Mouse (Mus musculus): ENCODE data around the gene Gm19345. TPM values are rescaled to one million over a fixed set of nuclear protein-coding genes. Genes with fewer than 3 reads are reported as not detected.

The Gm19345 gene
- total RNA-seq, 2 experiments from 2014 or later = 2.3 to 2.5 TPM

GRCm38 (mm10) chr7:19824182-19824973 lies 27.4 kb upstream of the Gm19345 start:
- no peak for DNase-seq (ENCODE audit: low spot score in 2 of 2)
- intact Hi-C loops (cut with DNase I) = no loop called here

- DNase-seq (ENCODE audit: low spot score in 2 of 2) = no peak
- intact Hi-C loops (cut with DNase I) = no loop called here
These were observed 25.0 kb upstream of the Gm19345 start for GRCm38 (mm10) chr7:19826756-19827155.

GRCm38 (mm10) chr7:19829694-19830093 lies 22.1 kb upstream of the Gm19345 start:
- no peak for DNase-seq (ENCODE audit: low spot score in 2 of 2)
- intact Hi-C loops (cut with DNase I) = no loop called here

GRCm38 (mm10) chr7:19830682-19831156 lies 21.1 kb upstream of the Gm19345 start:
- intact Hi-C loops (cut with DNase I) = no loop called here
- DNase-seq (ENCODE audit: low spot score in 2 of 2) = peak in 1 of 2 experiments; percentile 37

- DNase-seq (ENCODE audit: low spot score in 2 of 2) = no peak
These were observed 20.0 kb upstream of the Gm19345 start for GRCm38 (mm10) chr7:19831837-19832236.

GRCm38 (mm10) chr7:19834055-19834454 lies 17.7 kb upstream of the Gm19345 start:
- intact Hi-C loops (cut with DNase I) = no loop called here
- no peak for DNase-seq (ENCODE audit: low spot score in 2 of 2)

More at GRCm38 (mm10) chr7:19831837-19832236, 20.0 kb upstream of the Gm19345 start:
- intact Hi-C loops (cut with DNase I) = no loop called here

GRCm38 (mm10) chr7:19836843-19837242 lies 15.0 kb upstream of the Gm19345 start:
- DNase-seq (ENCODE audit: low spot score in 2 of 2) = no peak
- intact Hi-C loops (cut with DNase I) = no loop called here

GRCm38 (mm10) chr7:19840371-19840770 lies 11.4 kb upstream of the Gm19345 start:
- no peak for DNase-seq (ENCODE audit: low spot score in 2 of 2)
- intact Hi-C loops (cut with DNase I) = no loop called here

GRCm38 (mm10) chr7:19840936-19841335 lies 10.9 kb upstream of the Gm19345 start:
- intact Hi-C loops (cut with DNase I) = no loop called here
- no peak for DNase-seq (ENCODE audit: low spot score in 2 of 2)

- intact Hi-C loops (cut with DNase I) = no loop called here
- DNase-seq (ENCODE audit: low spot score in 2 of 2) = no peak
These were observed 10.0 kb upstream of the Gm19345 start for GRCm38 (mm10) chr7:19841686-19842413.

GRCm38 (mm10) chr7:19842885-19843504 lies 8.8 kb upstream of the Gm19345 start:
- intact Hi-C loops (cut with DNase I) = loop anchor here (1.0 kb wide), 1 partner anchor 40 kb away; no protein-coding TSS in a partner anchor
- DNase-seq (ENCODE audit: low spot score in 2 of 2) = no peak

GRCm38 (mm10) chr7:19843561-19843960 lies 8.2 kb upstream of the Gm19345 start:
- peak; percentile 56 to 65 for DNase-seq (ENCODE audit: low spot score in 2 of 2)
- intact Hi-C loops (cut with DNase I) = loop anchor here (1.0 kb wide), 1 partner anchor 40 kb away; no protein-coding TSS in a partner anchor

GRCm38 (mm10) chr7:19844521-19845171 lies 7.2 kb upstream of the Gm19345 start:
- intact Hi-C loops (cut with DNase I) = no loop called here
- DNase-seq (ENCODE audit: low spot score in 2 of 2) = no peak

- no peak for DNase-seq (ENCODE audit: low spot score in 2 of 2)
- intact Hi-C loops (cut with DNase I) = no loop called here
These were observed 1.7 kb downstream of the Gm19345 start for GRCm38 (mm10) chr7:19853526-19853925.

- intact Hi-C loops (cut with DNase I) = no loop called here
- no peak for DNase-seq (ENCODE audit: low spot score in 2 of 2)
These were observed 3.9 kb downstream of the Gm19345 start for GRCm38 (mm10) chr7:19855663-19856062.

- no peak for DNase-seq (ENCODE audit: low spot score in 2 of 2)
- intact Hi-C loops (cut with DNase I) = no loop called here
These were observed 4.5 kb downstream of the Gm19345 start for GRCm38 (mm10) chr7:19856283-19856682.

- intact Hi-C loops (cut with DNase I) = no loop called here
- DNase-seq (ENCODE audit: low spot score in 2 of 2) = no peak
These were observed 7.9 kb downstream of the Gm19345 start for GRCm38 (mm10) chr7:19859740-19860139.

GRCm38 (mm10) chr7:19861199-19861598 lies 9.4 kb downstream of the Gm19345 start, which contains the start of gene Ceacam16:
TSS of gene Ceacam16 (minus strand) at chr7:19861299.
- intact Hi-C loops (cut with DNase I) = no loop called here

GRCm38 (mm10) chr7:19864241-19864640 lies 12.4 kb downstream of the Gm19345 start:
- intact Hi-C loops (cut with DNase I) = no loop called here
- no peak for DNase-seq (ENCODE audit: low spot score in 2 of 2)

More at GRCm38 (mm10) chr7:19861199-19861598, 9.4 kb downstream of the Gm19345 start, which contains the start of gene Ceacam16:
- DNase-seq (ENCODE audit: low spot score in 2 of 2) = no peak

Data from left cerebral cortex, postnatal 25 days (tissue).